Mouse (Mus musculus) G1E (cell line): ENCODE data around the gene Agap2.

Source experiments
- CTCF ChIP-seq: IDR thresholded peaks from 2 replicates; pipeline ENCODE4 v1.5.1; 2012; ENCODE audit warnings: low read depth, low read length, inconsistent platforms, mixed read lengths
- GATA1 ChIP-seq: IDR thresholded peaks from 2 replicates; pipeline ENCODE4 v1.6.1; 2012; ENCODE audit warnings: borderline replicate concordance, low read length, inconsistent platforms, mixed read lengths
- TAL1 ChIP-seq: conservative IDR thresholded peaks from 2 replicates; pipeline ENCODE4 v1.6.1; 2012; ENCODE audit warnings: low read depth, low read length, inconsistent platforms, mixed read lengths

DNA sequence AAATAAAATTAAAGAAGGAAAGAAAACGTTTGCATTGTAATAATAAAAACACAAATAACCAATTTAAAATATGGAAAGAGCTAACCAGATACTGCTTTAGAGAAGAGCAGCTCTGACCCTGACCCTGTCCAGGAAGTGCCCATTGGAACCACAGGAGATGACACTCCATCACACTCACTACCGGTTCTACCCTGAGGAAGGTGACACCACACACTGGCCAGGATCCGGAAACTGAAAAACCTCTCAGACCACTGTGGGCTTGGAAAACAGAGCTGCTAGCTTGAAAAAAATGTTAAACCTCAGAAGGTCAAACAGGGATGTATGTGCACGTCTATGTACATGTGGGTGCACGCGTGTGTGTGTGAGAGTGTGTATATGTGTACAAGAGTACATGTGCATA lies 26.1 kb downstream of the Agap2 start:
- TF ChIP-seq CTCF (no peak), GATA1 (no peak), TAL1 (no peak)
